Mouse (Mus musculus) CH12.LX (cell line): Measurements from ENCODE around the gene Hipk2. TPM values are rescaled to one million over a fixed set of nuclear protein-coding genes. Genes with fewer than 3 reads are reported as not detected.

Experiments used
- DNase-seq: peaks from one replicate; pipeline ENCODE4 v3.0.0-alpha.2; 2013; ENCODE audit errors: extremely low read depth
- H3K27ac ChIP-seq: 2 replicates; pipeline ENCODE4 v1.5.1; 2012; ENCODE audit warnings: low read depth, mild to moderate bottlenecking, control low read depth, moderate library complexity; ENCODE audit not compliant: insufficient read depth
- H3K27me3 ChIP-seq: replicated peaks from 2 replicates; pipeline ENCODE3; 2012; ENCODE audit warnings: inconsistent platforms
- H3K36me3 ChIP-seq, 2 experiments: replicated peaks in 1 of 2; 2 replicates each; pipeline versions ENCODE3 to v1.6.1; 2012; ENCODE audit warnings: inconsistent platforms in 1 of 2, low read length in 1 of 2, mild to moderate bottlenecking in 1 of 2, mixed read lengths in 1 of 2, moderate library complexity in 1 of 2; ENCODE audit not compliant: control insufficient read depth in 1 of 2, insufficient read depth in 1 of 2
- H3K4me1 ChIP-seq, 2 experiments: 2 replicates each; pipeline ENCODE4 v1.6.1; 2012; ENCODE audit warnings: inconsistent platforms in 1 of 2, moderate library complexity in 1 of 2; ENCODE audit not compliant: insufficient read depth in 2 of 2, control insufficient read depth in 1 of 2
- H3K4me2 ChIP-seq: 2 replicates; pipeline ENCODE4 v1.6.1; 2012; ENCODE audit warnings: low read depth, mild to moderate bottlenecking, control low read depth; ENCODE audit not compliant: poor library complexity, insufficient read depth, severe bottlenecking
- H3K4me3 ChIP-seq, 3 experiments: fragments of 150-350 bp in 1 of 3; sonication (generic) in 1 of 3; replicated peaks in 1 of 3; 2 replicates each; pipeline versions ENCODE3 to v1.5.1; 2011 to 2012; ENCODE audit warnings: low read depth in 2 of 3, low read length in 2 of 3, mild to moderate bottlenecking in 2 of 3, moderate library complexity in 2 of 3, control low read depth in 1 of 3, improper control_type of control experiment in 1 of 3, inconsistent platforms in 1 of 3, mixed read lengths in 1 of 3; ENCODE audit not compliant: poor library complexity in 1 of 3
- H3K79me2 ChIP-seq: replicated peaks from 2 replicates; pipeline ENCODE4 v1.6.1; 2012; ENCODE audit warnings: mild to moderate bottlenecking, moderate library complexity; ENCODE audit not compliant: control insufficient read depth, poor library complexity, insufficient read depth, severe bottlenecking; ENCODE audit errors: extremely low read depth
- H3K9ac ChIP-seq: 2 replicates; pipeline ENCODE4 v1.6.1; 2012; ENCODE audit warnings: low read depth, mild to moderate bottlenecking, control low read depth, moderate library complexity; ENCODE audit not compliant: insufficient read depth
- H3K9me3 ChIP-seq: replicated peaks from 2 replicates; pipeline ENCODE3; 2012; ENCODE audit warnings: low read length, inconsistent platforms, mixed read lengths
- BHLHE40 ChIP-seq: IDR thresholded peaks from 2 replicates; pipeline ENCODE4 v1.6.1; 2011; ENCODE audit warnings: mild to moderate bottlenecking, low read depth, low read length, improper control_type of control experiment
- CHD1 ChIP-seq: IDR thresholded peaks from 2 replicates; pipeline ENCODE4 v1.6.1; 2012; ENCODE audit warnings: low read depth, low read length, improper control_type of control experiment, inconsistent platforms
- EP300 ChIP-seq: IDR thresholded peaks from 2 replicates; pipeline ENCODE4 v1.6.1; 2011; ENCODE audit warnings: low read length, improper control_type of control experiment
- ETS1 ChIP-seq: conservative IDR thresholded peaks from 2 replicates; pipeline ENCODE4 v1.6.1; 2012; ENCODE audit warnings: low read depth, mild to moderate bottlenecking, inconsistent platforms, low read length, improper control_type of control experiment, moderate library complexity
- GABPA ChIP-seq: IDR thresholded peaks from 2 replicates; pipeline ENCODE4 v1.6.1; 2012; ENCODE audit warnings: low read depth, low read length, improper control_type of control experiment, inconsistent platforms; ENCODE audit not compliant: insufficient replicate concordance
- IRF4 ChIP-seq: IDR thresholded peaks from 2 replicates; pipeline ENCODE4 v1.6.1; 2014; ENCODE audit warnings: low read depth, mild to moderate bottlenecking, inconsistent platforms, low read length, improper control_type of control experiment
- JUND ChIP-seq: conservative IDR thresholded peaks from 2 replicates; pipeline ENCODE4 v1.6.1; 2011; ENCODE audit warnings: low read depth, low read length, improper control_type of control experiment
- KAT2A ChIP-seq: IDR thresholded peaks from 2 replicates; pipeline ENCODE4 v1.6.1; 2012; ENCODE audit warnings: low read length, improper control_type of control experiment, inconsistent platforms; ENCODE audit not compliant: insufficient replicate concordance
- MAX ChIP-seq: IDR thresholded peaks from 2 replicates; pipeline ENCODE4 v1.6.1; 2011; ENCODE audit warnings: low read length, improper control_type of control experiment
- MEF2A ChIP-seq: IDR thresholded peaks from 2 replicates; pipeline ENCODE4 v1.6.1; 2014; ENCODE audit warnings: low read depth, mild to moderate bottlenecking, inconsistent platforms, low read length, improper control_type of control experiment, borderline replicate concordance
- MXI1 ChIP-seq: IDR thresholded peaks from 2 replicates; pipeline ENCODE4 v1.6.1; 2011; ENCODE audit warnings: mild to moderate bottlenecking, low read depth, low read length, improper control_type of control experiment
- NELFE ChIP-seq: IDR thresholded peaks from 2 replicates; pipeline ENCODE4 v1.6.1; 2011; ENCODE audit warnings: low read depth, low read length, improper control_type of control experiment
- PAX5 ChIP-seq: IDR thresholded peaks from 2 replicates; pipeline ENCODE4 v1.6.1; 2012; ENCODE audit warnings: low read length, inconsistent platforms, mixed read lengths
- POLR2A ChIP-seq: IDR thresholded peaks from 2 replicates; pipeline ENCODE4 v1.6.1; 2011; ENCODE audit warnings: low read depth, mild to moderate bottlenecking, improper control_type of control experiment, low read length
- POLR2AphosphoS2 ChIP-seq: IDR thresholded peaks from 2 replicates; pipeline ENCODE4 v1.6.1; 2011; ENCODE audit warnings: low read depth, low read length, improper control_type of control experiment
- RAD21 ChIP-seq: IDR thresholded peaks from 2 replicates; pipeline ENCODE4 v1.6.1; 2011; ENCODE audit warnings: low read depth, mild to moderate bottlenecking, low read length, improper control_type of control experiment, moderate library complexity
- RCOR1 ChIP-seq: conservative IDR thresholded peaks from 2 replicates; pipeline ENCODE4 v1.6.1; 2012; ENCODE audit warnings: low read depth, mild to moderate bottlenecking, inconsistent platforms, low read length, improper control_type of control experiment
- TBP ChIP-seq: conservative IDR thresholded peaks from 2 replicates; pipeline ENCODE4 v1.6.1; 2011; ENCODE audit warnings: low read depth, low read length, improper control_type of control experiment
- TCF12 ChIP-seq: IDR thresholded peaks from 2 replicates; pipeline ENCODE4 v1.6.1; 2014; ENCODE audit warnings: low read depth, mild to moderate bottlenecking, inconsistent platforms, low read length, improper control_type of control experiment
- USF1 ChIP-seq: IDR thresholded peaks from 2 replicates; pipeline ENCODE4 v1.6.1; 2014; ENCODE audit warnings: low read depth, mild to moderate bottlenecking, inconsistent platforms, low read length, improper control_type of control experiment
- USF2 ChIP-seq: conservative IDR thresholded peaks from 2 replicates; pipeline ENCODE4 v1.6.1; 2011; ENCODE audit warnings: low read depth, low read length, improper control_type of control experiment
- ZC3H11A ChIP-seq: IDR thresholded peaks from 2 replicates; pipeline ENCODE4 v1.6.1; 2012; ENCODE audit warnings: low read depth, mild to moderate bottlenecking, inconsistent platforms, low read length, improper control_type of control experiment
- ZKSCAN1 ChIP-seq: IDR thresholded peaks from 2 replicates; pipeline ENCODE4 v1.6.1; 2012; ENCODE audit warnings: low read depth, inconsistent platforms, low read length, improper control_type of control experiment, borderline replicate concordance
- ZNF384 ChIP-seq: IDR thresholded peaks from 2 replicates; pipeline ENCODE4 v1.6.1; 2012; ENCODE audit warnings: low read depth, low read length, improper control_type of control experiment, inconsistent platforms
- dilution Hi-C: fragments of 300-500 bp; cut with MboI; formaldehyde crosslinking; loops from 2 replicates; pipeline ENCODE4 v1.14.3; 2020; ENCODE audit warnings: low sequenced_read_pairs; ENCODE audit not compliant: extremely low pct_unique_long_range_greater_than_20kb, extremely low pct_ligation_motif_present
- in situ Hi-C: fragments of 300-500 bp; cut with MboI; formaldehyde crosslinking; loops from 3 replicates; pipeline ENCODE4 v1.14.3; 2019; ENCODE audit warnings: low sequenced_read_pairs, low pct_ligation_motif_present, low pct_unique_long_range_greater_than_20kb, mixed read lengths
- polyA plus RNA-seq: library from polyadenylated mRNA; unstranded; fragments of >175 nt; gene quantifications from 2 replicates; pipeline ENCODE4 v1.2.1, GENCODE M21; 2012; ENCODE audit warnings: low read depth; ENCODE audit not compliant: insufficient read length
- total RNA-seq, 2 experiments: library from RNA; depleted of rRNA; stranded (reverse); fragments of 300-350 nt in 1 of 2; fragments of >200 nt in 1 of 2; gene quantifications; 2 replicates each; pipeline ENCODE4 v1.2.3; 2012 to 2014

Hipk2 gene
- total and polyA plus RNA-seq, 3 experiments = 1.6 to 5.3 (median 2.6) TPM

DNA sequence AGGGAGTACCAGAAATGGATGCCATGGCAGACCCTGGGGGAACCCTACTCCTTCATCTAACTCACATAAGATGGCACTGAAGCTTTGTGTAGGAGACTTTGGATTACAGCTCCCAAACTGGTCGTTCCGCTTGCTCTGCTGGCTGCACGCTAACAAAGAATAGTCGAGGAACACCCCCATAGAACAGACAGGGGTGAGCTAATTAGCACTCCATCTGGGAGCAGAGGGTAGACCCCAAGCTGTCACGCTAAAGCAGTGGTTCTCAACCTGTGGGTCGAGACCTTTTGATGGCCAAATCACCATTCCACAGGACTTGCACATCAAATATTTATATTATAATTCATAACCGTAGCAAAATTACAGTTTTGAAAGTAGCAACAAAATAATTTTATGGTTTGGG lies 114.0 kb downstream of the Hipk2 start:
- no peaks in the 10 kb centered on the region for H3K79me2 ChIP-seq
- H3K36me3 ChIP-seq = no peaks in the 10 kb centered on the region
- no peak overlapping the region for H3K9ac ChIP-seq
- peaks cover 6 to 27% of the 10 kb centered on the region in 2 experiments for H3K4me1 ChIP-seq
- no peak overlapping the region for H3K4me3 ChIP-seq
- dilution Hi-C loops (no loop called here), in situ Hi-C loops (no loop called here)
- DNase-seq = no peak
- H3K27ac ChIP-seq = no peak overlapping the region
- no peaks in the 10 kb centered on the region for H3K27me3 ChIP-seq
- no peak overlapping the region for H3K4me2 ChIP-seq
- no peak for TF ChIP-seq RAD21
- no peak for TF ChIP-seq ZKSCAN1
- TF ChIP-seq ZNF384 = no peak
- no peak for TF ChIP-seq POLR2AphosphoS2
- TF ChIP-seq POLR2A = no peak
- no peak for TF ChIP-seq EP300
- TF ChIP-seq MAX = no peak
- TF ChIP-seq PAX5 = no peak
- TF ChIP-seq TCF12 = no peak
- no peak for TF ChIP-seq MEF2A
- TF ChIP-seq NELFE = no peak
- TF ChIP-seq TBP = no peak
- no peak for TF ChIP-seq RCOR1
- TF ChIP-seq MXI1 = no peak
- no peak for TF ChIP-seq ZC3H11A
- no peak for TF ChIP-seq USF1
- H3K9me3 ChIP-seq = no peaks in the 10 kb centered on the region

DNA sequence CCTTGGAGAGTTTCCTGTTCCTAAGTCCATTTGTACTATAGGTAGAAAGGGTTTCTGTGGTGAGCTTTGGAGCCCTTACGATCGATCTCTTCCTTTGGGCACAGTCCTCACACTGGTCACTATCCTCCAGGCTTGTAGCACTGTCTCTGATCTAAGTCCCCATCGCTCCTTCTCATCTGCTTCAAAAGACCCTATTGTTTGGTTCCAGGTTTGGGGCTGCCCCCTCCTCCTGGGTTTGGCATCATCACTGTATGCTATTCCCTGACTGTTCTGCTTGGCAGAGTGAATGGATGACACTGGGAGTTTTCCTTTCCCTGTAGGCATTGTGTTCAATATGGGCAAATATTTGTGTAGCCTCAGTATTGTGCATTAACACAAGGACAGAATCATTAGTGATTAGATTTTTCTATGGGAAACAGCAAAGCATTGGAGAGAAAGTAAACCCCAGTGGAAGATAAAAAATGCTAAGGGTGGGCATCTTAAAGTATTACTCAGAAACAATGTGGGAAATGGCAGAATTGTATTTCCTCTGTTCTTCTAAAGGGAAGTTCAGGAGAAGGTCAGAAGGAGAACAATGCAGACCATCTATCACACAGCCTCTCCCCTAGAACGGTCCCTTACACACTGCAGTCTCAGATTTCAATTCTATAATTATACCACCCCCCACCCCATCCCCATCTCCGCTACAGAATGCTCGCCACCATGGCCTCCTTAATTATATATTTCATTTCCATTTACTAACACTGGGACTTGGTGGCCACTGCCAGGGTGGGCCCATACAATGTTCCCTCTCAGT lies 114.9 kb downstream of the Hipk2 start:
- in situ Hi-C loops = no loop called here
- dilution Hi-C loops = no loop called here
- no peak for TF ChIP-seq RAD21
- no peak for TF ChIP-seq GABPA
- TF ChIP-seq ZC3H11A = no peak
- TF ChIP-seq MXI1 = no peak
- TF ChIP-seq ZKSCAN1 = no peak
- TF ChIP-seq BHLHE40 = no peak
- no peak for TF ChIP-seq JUND
- TF ChIP-seq USF2 = no peak
- no peak for TF ChIP-seq POLR2AphosphoS2
- no peak for TF ChIP-seq IRF4
- TF ChIP-seq CHD1 = no peak
- TF ChIP-seq ETS1 = no peak
- TF ChIP-seq KAT2A = no peak
- TF ChIP-seq EP300 = no peak
- no peaks in the 10 kb centered on the region for H3K79me2 ChIP-seq
- no peak overlapping the region for H3K4me3 ChIP-seq
- H3K27me3 ChIP-seq = no peaks in the 10 kb centered on the region
- DNase-seq = no peak
- no peaks in the 10 kb centered on the region for H3K36me3 ChIP-seq
- no peak overlapping the region for H3K27ac ChIP-seq
- no peak overlapping the region for H3K9ac ChIP-seq
- H3K4me2 ChIP-seq = no peak overlapping the region
- H3K4me1 ChIP-seq = peaks cover 6 to 27% of the 10 kb centered on the region in 2 experiments
- no peaks in the 10 kb centered on the region for H3K9me3 ChIP-seq
